Mouse (Mus musculus): ENCODE data around the gene Ecd.
"Not testable (repeated sequence)": the region's sequence is repeated elsewhere in the genome, so short reads cannot be mapped to it uniquely, and the experiment has no call there.

Ecd gene

GRCm38 (mm10) chr14:20324196-20324595 is 23.7 kb downstream of the Ecd start:
- DNase-seq (ENCODE audit: low spot score) = no peak

DNA sequence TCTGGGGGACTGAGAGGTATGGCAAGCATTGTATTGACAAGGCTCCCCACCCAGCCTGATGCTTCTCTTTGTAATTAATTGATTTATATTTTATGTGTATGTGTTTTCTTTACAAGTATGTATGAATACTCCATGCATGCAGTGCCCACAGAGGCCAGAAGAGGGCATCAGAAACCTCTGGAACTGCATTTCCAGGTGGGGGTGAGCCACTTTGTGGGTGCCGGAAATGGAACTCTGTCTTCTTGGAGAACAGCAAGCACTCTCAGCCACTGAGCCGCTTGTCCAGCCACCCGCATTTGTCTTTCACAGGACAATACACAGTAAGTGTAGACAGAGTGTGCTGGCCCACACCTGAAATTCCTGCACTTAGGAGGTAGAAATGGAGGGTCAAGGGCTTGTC is 28.5 kb downstream of the Ecd start:
- DNase-seq (ENCODE audit: low spot score) = peak; percentile 61

GRCm38 (mm10) chr14:20315137-20315536 is 32.8 kb downstream of the Ecd start:
- no peak for DNase-seq (ENCODE audit: low spot score)

DNA sequence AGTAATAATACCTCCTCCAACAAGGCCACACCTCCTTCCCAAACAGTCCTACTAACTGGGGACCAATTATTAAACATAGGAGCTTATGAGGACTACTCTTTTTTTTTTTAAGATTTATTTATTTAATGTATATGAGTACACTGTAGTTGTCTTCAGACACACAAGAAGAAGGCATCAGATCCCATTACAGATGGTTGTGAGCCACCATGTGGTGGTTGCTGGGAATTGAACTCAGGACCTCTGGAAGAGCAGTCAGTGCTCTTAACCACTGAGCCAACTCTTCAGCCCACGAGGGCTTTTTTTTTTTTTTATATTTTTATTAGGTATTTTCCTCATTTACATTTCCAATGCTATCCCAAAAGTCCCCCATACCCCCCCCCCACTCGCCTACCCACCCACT is 42.8 kb downstream of the Ecd start:
- DNase-seq (ENCODE audit: low spot score) = not testable (repeated sequence)

DNA sequence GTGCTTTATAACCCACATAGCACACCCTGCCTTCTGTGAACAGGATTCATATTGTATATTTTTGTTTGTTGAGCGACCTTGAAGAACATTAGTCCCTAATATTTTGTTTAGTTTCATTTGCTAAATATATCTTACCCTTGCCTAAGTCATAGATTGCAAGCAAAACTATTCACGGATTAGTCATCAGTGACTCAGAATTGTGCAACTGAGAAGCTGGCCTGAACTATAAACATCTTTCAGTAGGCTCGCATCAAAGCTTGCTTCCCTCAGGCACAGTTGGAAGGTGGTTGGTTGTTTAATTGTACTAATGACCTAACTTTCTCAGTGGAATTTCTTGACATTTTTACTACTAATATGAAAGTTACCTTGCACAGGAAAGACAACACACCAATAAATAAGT is 49.8 kb downstream of the Ecd start:
- DNase-seq (ENCODE audit: low spot score) = no peak

DNA sequence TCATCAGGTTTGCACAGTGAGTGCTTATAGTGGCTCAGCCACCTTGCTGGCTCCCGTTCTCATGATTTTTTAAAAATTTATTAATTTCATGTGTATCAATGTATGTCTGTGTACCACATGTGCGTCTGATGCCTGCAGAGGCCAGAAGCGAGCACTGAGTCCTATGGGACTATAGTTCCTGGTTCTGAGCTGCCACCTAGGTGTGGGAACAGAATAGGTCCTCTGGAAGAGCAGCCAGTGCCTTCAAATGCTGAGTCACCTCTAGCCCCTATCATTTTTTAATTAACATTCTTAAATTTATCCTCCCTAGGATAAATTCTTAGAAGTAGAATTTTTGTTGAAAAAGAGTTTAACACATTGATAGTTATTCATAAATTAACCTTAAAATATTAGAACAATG is 50.3 kb downstream of the Ecd start:
- DNase-seq (ENCODE audit: low spot score) = no peak

DNA sequence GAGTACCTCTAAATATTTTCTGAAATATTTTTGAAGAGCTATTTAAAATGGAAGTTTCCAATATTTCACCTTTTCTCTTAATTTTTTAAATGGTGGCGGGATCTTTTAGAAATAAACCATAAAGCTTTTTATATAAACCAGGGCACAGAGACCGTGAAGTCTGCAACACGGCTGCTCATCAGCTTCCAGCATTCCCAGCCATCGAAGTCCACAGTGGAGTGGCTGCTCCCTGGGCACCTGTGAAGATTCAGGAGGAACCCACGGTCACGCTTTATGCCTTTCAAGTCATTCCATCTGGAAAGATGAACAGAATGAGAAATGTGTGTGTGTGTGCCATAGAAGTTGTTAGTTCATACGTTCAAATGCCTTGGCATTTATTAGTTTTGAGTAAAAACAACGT is 53.0 kb downstream of the Ecd start:
- no peak for DNase-seq (ENCODE audit: low spot score)

DNA sequence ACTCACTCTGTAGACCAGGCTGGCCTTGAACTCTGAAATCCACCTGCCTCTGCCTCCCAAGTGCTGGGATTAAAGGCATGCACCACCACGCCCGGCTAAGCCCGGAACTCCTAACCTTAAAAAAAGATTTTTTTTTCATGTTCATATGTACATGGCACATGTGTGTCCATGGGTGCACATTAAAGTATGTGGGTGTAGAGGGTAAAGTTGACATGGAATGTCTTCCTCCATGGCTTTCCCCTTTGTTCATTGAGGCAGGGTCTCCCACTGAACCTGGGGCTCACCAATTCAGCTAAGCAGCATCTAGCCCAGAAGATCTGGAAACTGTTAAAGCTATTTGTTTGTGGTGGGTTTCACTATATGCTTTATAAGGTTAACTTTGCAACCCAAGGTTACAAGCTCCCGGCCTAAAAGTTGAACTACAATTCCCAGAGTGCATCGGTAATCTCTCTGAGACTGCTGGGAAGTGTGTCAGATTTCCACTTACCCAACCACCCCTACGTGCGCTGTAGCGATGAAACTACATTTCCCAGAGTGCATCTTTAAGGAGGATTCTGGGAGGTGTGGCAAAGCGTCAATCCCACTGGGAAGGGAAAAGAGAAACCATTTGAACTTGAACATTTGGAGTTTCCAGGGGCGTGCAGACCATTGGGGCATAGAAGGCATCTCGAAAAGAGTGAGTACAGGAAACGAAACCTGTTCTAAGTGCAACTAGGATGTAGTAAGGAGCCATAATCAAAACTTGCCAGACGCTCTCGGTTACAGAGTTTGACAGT is 53.6 kb downstream of the Ecd start, which contains the start of gene Nudt13:
Nudt13 (plus strand) TSS at position 581 of the 776 bp plus-strand sequence.
- peak; percentile 98 for DNase-seq (ENCODE audit: low spot score)

GRCm38 (mm10) chr14:20291391-20291790 is 56.5 kb downstream of the Ecd start:
- no peak for DNase-seq (ENCODE audit: low spot score)
